Mouse (Mus musculus) layer of hippocampus, adult 9-11 months (tissue): ENCODE results near the gene Sfxn2.

Experiments
- DNase-seq: peaks from one replicate; pipeline ENCODE4 v3.0.0; 2022

Gene Sfxn2

GRCm38 (mm10) chr19:46600371-46600770 lies 27.2 kb downstream of the Sfxn2 start:
- DNase-seq = no peak

GRCm38 (mm10) chr19:46601491-46601890 lies 28.3 kb downstream of the Sfxn2 start:
- no peak for DNase-seq

DNA sequence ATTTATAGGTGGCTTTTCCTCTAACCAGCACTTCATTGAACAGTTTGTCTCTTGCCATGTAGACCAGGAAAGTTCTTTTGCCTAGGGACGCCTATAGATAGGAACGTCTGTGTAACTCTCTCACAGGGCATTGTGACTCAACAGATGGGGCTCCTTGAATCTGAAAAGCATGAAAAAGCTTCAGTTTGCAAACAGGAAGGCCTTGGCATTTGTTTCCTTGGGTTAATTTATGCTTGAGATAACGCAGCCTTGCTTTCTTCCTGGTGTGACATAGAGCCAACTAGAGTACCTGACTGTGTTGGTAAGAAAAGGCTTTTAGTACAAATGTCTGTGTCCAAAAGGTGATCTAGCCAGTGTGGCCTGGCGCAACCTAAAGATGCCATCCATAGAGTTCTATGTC lies 29.2 kb downstream of the Sfxn2 start:
- no peak for DNase-seq

- no peak for DNase-seq
Measured at GRCm38 (mm10) chr19:46606718-46607117, 33.6 kb downstream of the Sfxn2 start.

DNA sequence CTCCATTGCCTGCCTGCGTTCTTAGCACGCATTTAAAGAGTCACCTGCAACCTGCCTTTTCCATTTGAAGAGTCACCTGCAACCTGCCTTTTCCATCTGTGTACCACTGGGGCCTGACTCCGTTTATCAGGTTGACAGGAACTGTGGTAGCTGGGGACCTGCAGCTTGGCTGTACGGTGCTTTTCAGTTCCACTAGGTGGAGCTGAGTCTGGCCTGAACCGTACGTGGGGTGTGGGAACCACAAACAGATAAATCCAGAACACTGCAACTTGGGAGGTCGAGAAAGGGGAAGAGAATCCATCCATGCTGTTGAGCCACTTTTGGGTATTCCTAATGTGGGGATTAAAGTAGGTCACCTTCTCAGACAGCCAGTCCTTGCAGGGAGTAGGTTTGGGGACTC lies 34.3 kb downstream of the Sfxn2 start:
- DNase-seq = no peak

DNA sequence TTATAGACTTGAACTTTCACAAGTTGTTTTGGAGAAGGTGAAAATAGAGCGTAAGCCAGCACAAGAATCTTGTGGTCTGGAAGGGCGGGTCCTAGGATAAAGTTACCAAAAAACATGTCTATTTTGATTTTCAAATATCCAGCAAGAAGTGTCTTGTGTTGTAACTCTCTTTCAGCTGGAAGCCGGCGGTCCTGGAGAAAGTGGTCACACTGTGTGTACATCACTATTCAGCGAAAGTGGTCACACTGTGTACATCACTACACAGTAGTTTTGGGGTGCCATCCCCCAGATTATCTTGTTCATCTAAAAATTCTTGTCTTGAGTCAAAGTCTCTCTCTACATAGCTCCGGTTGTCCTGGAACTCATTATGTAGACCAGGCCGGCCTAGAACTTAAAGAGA lies 35.0 kb downstream of the Sfxn2 start:
- DNase-seq = no peak

DNA sequence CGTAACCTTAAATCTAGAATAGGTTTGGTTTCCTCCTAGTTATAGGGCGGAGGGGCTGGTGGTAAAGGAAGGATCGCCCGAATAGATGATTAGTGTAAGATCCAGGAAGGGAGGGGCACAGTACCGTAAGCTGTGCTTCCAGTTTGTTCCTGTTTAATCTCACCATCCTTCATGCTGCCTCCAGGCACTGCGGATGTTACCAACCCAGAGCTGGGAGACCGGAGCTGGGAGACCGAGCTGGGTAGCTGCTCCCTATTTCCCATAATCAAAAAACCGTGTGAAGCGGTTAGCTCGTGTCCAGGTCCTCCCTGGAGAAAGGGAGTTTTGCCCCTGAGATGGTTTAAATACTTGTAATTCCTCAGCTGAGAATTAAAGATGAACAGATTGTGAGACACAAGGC lies 43.2 kb downstream of the Sfxn2 start:
- no peak for DNase-seq

- no peak for DNase-seq
Measured at GRCm38 (mm10) chr19:46617361-46617760, 44.2 kb downstream of the Sfxn2 start.

- DNase-seq = peak; percentile 22
Measured at GRCm38 (mm10) chr19:46618322-46618721, 45.2 kb downstream of the Sfxn2 start.

GRCm38 (mm10) chr19:46619001-46619400 lies 45.8 kb downstream of the Sfxn2 start:
- DNase-seq = no peak

DNA sequence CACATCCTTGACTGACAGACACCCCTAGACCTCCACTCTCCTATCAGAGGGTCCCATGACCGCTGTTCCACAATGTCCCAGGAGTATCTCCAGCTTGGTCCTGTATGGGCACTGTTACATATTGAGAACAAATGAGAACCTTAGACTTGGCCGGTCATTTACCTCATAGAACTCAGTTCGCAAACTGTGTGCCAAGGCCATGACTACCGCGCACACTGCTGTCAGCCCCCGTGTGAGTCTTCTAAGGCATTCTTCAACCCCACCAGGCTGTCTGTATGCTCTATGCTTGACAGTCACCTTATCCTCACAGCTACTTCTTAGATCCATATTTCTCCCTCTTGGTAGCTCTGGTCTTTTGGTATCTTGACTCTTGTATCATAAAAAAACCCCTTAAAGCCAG lies 46.4 kb downstream of the Sfxn2 start:
- no peak for DNase-seq

DNA sequence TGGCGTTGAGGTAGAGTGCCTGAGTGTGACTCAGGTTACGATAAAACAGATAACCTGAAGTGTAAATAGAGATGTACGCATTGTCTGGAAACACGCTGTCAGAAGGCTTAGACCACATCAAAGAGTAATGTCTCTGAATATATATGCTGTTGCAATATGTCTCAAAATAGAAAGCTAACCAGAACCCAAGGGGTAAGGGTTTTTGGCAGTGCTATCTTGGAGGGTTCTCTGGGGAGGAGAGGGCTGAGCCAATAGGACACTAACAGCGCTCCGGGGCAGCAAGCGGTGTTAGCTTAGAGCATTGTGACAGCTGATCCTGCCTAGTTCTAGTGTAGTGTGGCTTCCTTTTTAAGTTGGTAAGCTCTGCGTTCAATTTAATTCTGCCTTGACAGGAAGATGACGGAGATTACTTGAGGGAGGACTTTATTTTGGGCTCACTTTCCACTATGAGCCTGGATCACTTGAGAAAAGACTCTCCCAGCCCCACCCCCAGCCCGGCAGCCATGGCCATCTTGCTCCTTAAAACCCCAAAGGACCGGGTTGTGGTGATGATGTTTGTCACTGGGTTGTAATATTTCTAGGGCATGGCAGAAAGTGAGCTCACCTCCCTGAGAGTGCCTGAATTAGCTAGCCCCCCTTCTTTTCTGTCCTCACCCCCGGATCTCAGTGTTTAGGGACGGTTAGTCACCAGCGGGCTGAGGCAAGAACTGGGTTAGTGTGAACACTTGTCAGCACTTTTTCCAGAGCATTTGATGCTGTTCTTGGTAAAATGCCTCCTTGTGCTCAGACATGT lies 47.0 kb downstream of the Sfxn2 start:
- DNase-seq = no peak

DNA sequence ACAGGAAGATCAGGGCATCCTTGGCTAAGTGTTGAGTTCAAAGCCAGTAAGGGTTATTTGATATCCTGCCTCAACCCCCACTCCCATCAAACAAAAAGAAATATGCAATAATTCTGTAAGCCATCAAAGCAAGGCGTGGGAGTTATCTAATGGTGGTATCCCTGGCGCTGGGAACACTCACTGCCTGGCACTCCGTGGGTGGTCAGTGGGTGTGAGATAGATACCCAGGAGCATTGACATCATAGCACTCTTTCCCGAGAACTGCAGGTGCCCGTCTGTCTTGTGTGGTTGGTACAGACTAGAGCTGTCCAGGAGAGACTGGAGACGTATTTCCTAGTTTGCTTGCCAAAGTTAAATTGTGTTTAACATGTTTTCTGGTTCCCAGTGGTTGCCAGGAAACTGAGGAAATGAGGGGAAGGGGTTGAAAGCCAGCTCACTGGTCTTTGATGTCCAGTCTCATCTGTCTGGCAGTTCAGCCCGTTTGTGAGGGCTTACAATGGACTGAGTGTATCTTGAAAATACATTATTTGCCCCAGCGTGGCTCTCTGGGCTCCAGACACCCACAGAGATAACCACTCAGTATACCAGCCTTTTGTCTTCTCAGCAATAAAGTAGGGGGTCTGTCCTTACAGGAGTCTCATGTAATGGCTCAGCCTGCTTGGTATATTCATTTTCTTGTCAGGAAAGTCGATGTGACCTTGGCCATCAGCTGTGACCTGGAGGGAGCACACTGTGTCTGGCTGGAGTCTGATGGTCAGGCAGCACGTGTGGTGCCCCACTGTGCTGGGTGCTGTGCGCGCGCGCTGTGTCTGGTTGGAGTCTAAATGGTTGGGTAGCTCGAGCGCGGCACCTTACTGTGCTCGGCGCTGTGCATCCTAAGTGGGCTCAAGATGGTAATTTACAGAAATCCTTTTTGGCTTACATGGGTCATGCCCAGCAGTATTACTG lies 48.3 kb downstream of the Sfxn2 start:
- DNase-seq = peak; percentile 61

DNA sequence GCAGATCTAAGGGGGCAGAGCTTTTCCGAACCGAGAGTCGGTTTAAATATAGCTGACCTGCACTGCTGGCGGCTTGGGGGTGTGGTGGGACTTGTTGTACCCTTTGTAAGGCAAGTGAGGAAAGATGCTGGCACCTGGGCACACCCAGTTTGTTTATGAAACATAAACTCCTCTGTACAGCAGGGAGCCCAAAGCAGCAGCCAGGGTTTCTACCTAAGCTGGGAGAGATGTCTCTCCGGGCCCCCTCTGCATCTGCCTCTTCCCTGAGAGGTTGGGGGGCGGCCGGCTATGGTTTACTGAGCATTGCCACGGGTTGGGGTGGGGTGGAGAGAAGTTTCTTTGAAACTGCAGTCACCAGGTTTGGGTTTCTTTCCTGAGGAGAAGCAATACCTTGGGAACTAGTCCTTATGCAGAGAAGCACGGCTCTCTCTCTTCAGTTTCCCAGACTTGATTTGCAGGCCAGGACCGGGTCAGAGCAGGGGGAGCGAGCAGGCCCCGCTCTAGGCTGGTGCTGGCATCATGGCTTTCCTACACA lies 49.6 kb downstream of the Sfxn2 start:
- DNase-seq = no peak

- DNase-seq = no peak
Measured at GRCm38 (mm10) chr19:46623194-46623667, 50.1 kb downstream of the Sfxn2 start.

DNA sequence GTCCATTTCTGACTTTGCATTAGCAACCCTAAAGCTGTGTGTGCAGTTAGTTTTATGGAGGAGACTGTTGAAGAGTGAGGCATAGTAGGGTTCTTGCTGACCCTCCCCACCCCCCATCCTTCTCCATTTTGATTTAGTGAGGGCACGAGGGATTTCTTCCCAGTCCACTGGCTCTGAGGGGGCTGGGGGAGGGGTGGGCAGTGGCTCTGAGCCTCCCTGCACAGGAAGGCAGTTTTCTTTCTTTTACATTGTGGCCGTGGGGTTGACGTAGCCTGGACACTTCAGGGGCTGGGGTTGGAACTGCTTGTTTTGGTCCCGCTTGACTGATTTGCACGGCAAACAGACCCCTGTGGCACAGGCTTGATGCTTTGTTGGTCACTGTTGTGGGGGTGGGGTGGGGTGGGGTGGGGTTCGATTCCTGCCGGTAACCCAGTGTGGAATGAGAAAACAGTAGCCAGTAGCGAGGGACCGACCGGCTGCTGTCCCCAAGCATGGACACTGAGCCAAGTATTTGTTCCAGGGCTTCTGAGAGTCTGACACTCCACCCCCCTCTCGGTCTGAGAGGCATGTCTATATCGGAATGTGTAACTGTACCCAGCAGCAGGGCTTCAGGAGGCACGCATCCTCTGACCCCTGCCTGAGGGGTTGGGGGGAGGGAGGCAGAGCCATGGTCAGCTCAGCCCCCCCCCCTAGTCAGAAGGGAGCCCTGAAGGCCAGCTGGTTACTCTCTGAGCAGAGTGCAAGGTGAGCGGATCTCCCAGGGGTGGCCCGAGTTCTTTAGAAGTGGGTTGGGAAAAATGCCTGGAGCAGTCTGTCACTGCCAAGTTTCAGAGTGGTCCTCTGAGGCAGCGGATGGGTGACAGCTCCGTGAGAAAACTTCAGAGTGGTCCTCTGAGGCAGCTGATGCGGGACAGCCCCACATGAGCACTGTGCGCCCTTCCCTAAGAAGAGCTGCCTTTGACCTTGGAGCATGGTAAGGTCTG lies 50.9 kb downstream of the Sfxn2 start:
- DNase-seq = no peak

GRCm38 (mm10) chr19:46625015-46625414 lies 51.9 kb downstream of the Sfxn2 start:
- no peak for DNase-seq

DNA sequence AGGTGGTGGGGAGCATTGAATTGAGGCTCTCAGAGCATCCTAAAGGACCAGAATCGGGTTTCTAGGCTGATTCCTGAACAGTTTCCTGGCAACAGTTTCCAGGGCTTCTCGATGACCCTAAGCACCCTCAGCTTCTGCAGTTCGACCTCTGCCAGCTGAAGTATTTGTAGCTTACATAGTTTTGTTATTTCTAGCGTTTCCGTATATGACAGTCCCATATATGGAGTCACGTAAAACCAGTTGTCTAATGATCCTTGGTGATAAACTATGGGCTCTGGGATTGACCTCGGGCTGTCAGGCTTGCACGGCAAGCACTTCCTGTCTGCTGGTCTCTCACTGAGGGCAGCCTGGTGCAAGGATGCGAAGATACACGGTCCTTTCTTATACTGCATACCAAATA lies 52.4 kb downstream of the Sfxn2 start:
- DNase-seq = no peak

DNA sequence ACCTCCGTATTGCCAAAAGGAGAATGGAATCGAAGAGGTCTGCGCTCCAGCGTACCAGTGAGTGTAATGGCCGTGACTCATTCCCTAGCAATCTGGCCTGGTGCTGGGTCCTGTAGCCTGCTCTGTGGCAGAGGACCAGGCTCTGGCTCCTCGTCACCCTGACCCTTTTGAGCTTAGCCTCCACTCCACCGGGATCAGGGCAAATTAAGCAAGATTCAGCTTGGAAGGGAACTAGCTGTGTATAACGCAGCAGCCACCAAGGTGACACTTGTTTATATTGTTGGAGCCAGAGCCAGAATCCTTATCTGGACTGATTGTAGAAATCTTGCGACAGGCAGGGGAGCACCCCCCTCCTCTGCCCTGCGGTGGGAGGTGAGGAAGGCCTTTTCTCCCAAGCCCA lies 55.2 kb downstream of the Sfxn2 start:
- no peak for DNase-seq

GRCm38 (mm10) chr19:46629807-46630206 lies 56.6 kb downstream of the Sfxn2 start:
- no peak for DNase-seq

DNA sequence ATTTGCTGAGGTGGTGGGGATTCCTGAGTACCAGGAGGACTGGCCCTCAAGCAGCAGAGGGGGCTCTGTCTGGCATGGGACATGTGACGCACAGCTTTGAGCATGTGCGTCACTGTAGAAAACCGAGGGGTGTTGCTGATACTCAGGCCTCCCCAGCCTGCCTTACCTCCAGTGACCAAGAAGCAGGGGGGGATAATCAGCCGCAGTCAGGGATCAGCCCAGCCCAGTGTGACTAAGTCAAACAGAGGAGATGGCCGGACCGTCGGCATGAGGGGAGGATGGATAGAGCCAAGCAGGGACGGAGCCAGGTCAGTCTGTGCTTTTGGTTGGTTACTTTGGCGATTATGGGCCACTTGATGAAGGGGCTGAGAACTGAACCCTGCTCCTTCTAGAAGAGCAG lies 58.5 kb downstream of the Sfxn2 start:
- DNase-seq = no peak

GRCm38 (mm10) chr19:46635766-46636165 lies 62.6 kb downstream of the Sfxn2 start:
- no peak for DNase-seq
